Mouse (Mus musculus) MEL (cell line): ENCODE measurements around the gene Edil3.

Experiments
- CTCF ChIP-seq, 3 experiments: IDR thresholded peaks in 2 of 3; conservative IDR thresholded peaks in 1 of 3; 2 replicates each; pipeline ENCODE4 v1.5.1; 2011 to 2012; ENCODE audit warnings: low read length in 3 of 3, low read depth in 2 of 3, mild to moderate bottlenecking in 2 of 3, improper control_type of control experiment in 1 of 3, inconsistent platforms in 1 of 3, mixed read lengths in 1 of 3, moderate library complexity in 1 of 3; ENCODE audit not compliant: control insufficient read depth in 1 of 3, insufficient read depth in 1 of 3, poor library complexity in 1 of 3, severe bottlenecking in 1 of 3
- ELF1 ChIP-seq: IDR thresholded peaks from 2 replicates; pipeline ENCODE4 v1.6.1; 2014; ENCODE audit warnings: low read depth, mild to moderate bottlenecking, inconsistent platforms, low read length, improper control_type of control experiment, moderate library complexity
- GATA1 ChIP-seq: IDR thresholded peaks from 2 replicates; pipeline ENCODE4 v1.6.1; 2011; ENCODE audit warnings: low read depth, low read length, improper control_type of control experiment
- HCFC1 ChIP-seq: IDR thresholded peaks from 2 replicates; pipeline ENCODE4 v1.6.1; 2012; ENCODE audit warnings: low read depth, mild to moderate bottlenecking, inconsistent platforms, low read length, improper control_type of control experiment, moderate library complexity
- MAX ChIP-seq: IDR thresholded peaks from 2 replicates; pipeline ENCODE4 v1.6.1; 2011; ENCODE audit warnings: low read length, improper control_type of control experiment
- POLR2A ChIP-seq, 2 experiments: IDR thresholded peaks; 2 replicates each; pipeline ENCODE4 v1.6.1; 2011 to 2012; ENCODE audit warnings: low read length in 2 of 2, mild to moderate bottlenecking in 2 of 2, control low read depth in 1 of 2, improper control_type of control experiment in 1 of 2, low read depth in 1 of 2, moderate library complexity in 1 of 2; ENCODE audit not compliant: control insufficient read depth in 1 of 2, insufficient read depth in 1 of 2, poor library complexity in 1 of 2
- SIN3A ChIP-seq: IDR thresholded peaks from 2 replicates; pipeline ENCODE4 v1.6.1; 2012; ENCODE audit warnings: low read length, improper control_type of control experiment, inconsistent platforms
- USF2 ChIP-seq, 2 experiments: IDR thresholded peaks; 2 replicates each; pipeline ENCODE4 v1.6.1; 2011 to 2012; ENCODE audit warnings: improper control_type of control experiment in 2 of 2, low read length in 2 of 2, borderline replicate concordance in 1 of 2, inconsistent platforms in 1 of 2, low read depth in 1 of 2, mild to moderate bottlenecking in 1 of 2; ENCODE audit not compliant: insufficient read depth in 1 of 2

GRCm38 (mm10) chr13:89189051-89189450, 367.8 kb downstream of the Edil3 start:
- TF ChIP-seq CTCF (IDR thresholded peaks at IDR 0.05 in 2 of 3, conservative IDR thresholded peaks at IDR 0.05 in 1 of 3; ENCODE audit: control insufficient read depth in 1 of 3, insufficient read depth in 1 of 3, low read depth in 2 of 3, low read length in 3 of 3, poor library complexity in 1 of 3, severe bottlenecking in 1 of 3) = no peak
- no peak for TF ChIP-seq POLR2A (IDR thresholded peaks at IDR 0.05; ENCODE audit: control insufficient read depth in 1 of 2, insufficient read depth in 1 of 2, low read depth in 1 of 2, low read length in 2 of 2, poor library complexity in 1 of 2)
- no peak for TF ChIP-seq GATA1
- no peak for TF ChIP-seq HCFC1
- no peak for TF ChIP-seq SIN3A
- no peak for TF ChIP-seq USF2 (IDR thresholded peaks at IDR 0.05; ENCODE audit: borderline replicate concordance in 1 of 2, insufficient read depth in 1 of 2, low read depth in 1 of 2, low read length in 2 of 2)
- no peak for TF ChIP-seq ELF1
- TF ChIP-seq MAX = no peak
